Mouse (Mus musculus) megakaryocyte-erythroid progenitor cell, adult 5-6 weeks (primary cell): ENCODE results near the gene Ftl1. TPM values are rescaled to one million over a fixed set of nuclear protein-coding genes. Genes with fewer than 3 reads are reported as not detected.
"Not testable (repeated sequence)": the region's sequence is repeated elsewhere in the genome, so short reads cannot be mapped to it uniquely, and the experiment has no call there.

Source experiments
- ATAC-seq: replicated peaks from 2 replicates; pipeline ENCODE4 v1.8.0; 2016; ENCODE audit warnings: mild to moderate bottlenecking, inconsistent platforms; ENCODE audit not compliant: severe bottlenecking, poor library complexity, low FRiP score, low TSS enrichment
- total RNA-seq, 2 experiments: library from RNA; stranded (forward) in 1 of 2; stranded (reverse) in 1 of 2; fragments of 200-1000, 215-1000 nt in 1 of 2; fragments of >200 nt in 1 of 2; fragmentation: Nextera tagmentation in 1 of 2; gene quantifications; 2 replicates each; pipeline ENCODE4 v1.2.3; 2014 to 2017

Gene Ftl1
- total RNA-seq, 2 experiments from 2014 or later: 578 to 1,512 TPM

DNA sequence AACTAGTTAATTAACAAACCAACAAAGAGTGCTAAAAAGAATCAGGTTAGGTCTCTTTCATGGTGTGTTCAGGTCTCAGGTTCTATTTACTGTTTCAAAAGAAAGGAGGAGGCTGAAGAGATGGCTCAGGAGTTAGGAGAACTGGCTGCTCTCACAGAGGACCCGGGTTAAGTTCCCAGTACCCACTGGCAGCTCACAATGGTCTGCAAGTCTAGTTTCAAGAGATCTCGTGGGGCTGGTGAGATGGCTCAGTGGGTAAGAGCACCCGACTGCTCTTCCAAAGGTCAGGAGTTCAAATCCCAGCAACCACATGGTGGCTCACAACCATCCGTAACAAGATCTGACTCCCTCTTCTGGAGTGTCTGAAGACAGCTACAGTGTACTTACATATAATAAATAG, 20.6 kb upstream of the Ftl1 start:
- not testable (repeated sequence) for ATAC-seq

- ATAC-seq: no peak
Measured at GRCm38 (mm10) chr7:45478774-45479173, 19.1 kb upstream of the Ftl1 start.

- peak; percentile 76 for ATAC-seq
Measured at GRCm38 (mm10) chr7:45477003-45477402, 17.3 kb upstream of the Ftl1 start.

DNA sequence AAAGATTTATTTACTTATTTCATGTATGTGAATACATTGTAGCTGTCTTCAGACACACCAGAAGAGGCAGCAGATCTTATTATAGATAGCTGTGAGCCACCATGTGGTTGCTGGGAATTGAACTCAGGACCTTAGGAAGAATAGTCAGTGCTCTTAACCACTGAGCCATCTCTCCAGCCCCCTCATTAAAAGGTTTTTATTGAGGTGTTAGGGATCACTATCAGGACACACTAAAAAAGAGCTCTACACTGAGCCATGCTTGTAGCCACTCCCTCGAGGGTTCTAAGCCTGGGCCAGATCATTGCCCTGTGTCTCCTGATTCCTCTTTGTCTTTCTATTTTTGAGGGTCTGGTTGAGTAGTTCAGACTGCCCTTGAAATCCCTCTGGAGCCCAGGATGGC, 16.8 kb upstream of the Ftl1 start:
- ATAC-seq: no peak

DNA sequence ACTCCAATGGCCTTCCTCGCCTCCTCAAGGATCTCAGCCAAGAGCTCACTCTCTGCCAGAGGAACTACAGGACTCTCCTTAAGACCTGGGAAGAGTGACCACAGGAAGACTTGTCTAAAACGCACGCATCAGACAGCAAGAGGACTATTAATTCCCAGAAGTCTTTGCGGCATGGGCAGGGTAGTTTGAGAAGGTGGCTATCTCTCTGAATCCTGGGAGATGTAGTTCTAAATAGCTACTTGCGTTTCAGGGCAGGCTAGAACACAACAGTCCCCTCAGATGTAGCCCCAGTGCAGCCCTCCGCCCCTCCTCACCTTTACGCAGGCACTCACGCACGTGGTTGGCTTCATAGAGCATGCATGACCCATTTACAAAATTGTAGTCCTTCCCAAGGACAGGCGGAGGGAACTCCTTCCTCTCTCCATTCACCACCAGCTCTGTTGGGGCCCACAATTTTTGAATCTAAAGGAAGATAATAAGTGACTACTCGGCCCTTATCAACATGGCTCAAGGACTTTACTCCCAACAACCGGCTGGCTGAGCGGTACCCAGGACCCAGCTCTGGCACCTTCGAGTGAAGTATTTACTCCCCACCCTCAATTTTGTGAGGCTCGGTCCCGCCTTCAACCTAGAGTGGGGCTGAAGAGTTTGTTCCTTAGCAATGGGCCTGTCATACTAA, 15.7 kb upstream of the Ftl1 start:
- no peak for ATAC-seq

- ATAC-seq: peak; percentile 68
Measured at GRCm38 (mm10) chr7:45470869-45471268, 11.2 kb upstream of the Ftl1 start.

- no peak; the same call in 1 of the 2 replicates for ATAC-seq
Measured at GRCm38 (mm10) chr7:45467090-45467670, 7.5 kb upstream of the Ftl1 start.

- peak; percentile 63 for ATAC-seq
Measured at GRCm38 (mm10) chr7:45466283-45467089, 6.8 kb upstream of the Ftl1 start, which contains the start of gene Bax. Gene Bax (minus strand): TSS chr7:45466898.

DNA sequence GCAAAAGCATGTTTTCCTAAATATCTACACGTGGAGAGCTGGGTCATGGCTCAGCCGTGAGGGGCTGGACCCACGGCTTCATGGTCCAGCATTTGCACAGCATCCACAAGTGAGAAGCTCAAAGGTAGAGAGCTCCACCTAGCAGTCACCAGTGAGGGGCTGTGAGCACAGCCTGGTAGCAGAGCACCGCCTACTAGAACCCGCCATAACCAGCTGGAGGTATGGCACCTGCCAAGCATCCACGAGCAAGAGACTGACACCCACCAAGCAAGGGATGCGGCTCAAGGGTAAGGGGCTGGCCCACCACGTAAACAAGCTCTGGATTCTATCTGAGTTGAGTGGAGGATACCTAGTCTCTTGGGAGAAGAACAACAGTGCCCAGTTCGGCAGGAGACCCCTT, 5.9 kb upstream of the Ftl1 start:
- no peak for ATAC-seq

DNA sequence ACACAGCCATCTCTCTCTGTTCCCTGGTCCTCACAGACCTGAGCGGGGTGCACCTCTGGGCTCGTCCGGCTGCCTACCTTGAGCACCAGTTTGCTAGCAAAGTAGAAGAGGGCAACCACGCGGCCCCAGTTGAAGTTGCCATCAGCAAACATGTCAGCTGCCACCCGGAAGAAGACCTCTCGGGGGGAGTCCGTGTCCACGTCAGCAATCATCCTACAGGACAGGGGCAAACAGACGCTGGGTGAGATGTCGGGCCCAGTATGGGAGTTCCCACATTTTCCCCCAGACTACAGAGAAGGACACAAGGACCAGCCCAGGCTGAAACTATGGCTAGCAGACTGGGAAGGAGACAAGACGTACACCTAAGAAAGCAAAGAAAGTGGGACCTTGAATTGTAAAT, 5.4 kb upstream of the Ftl1 start:
- no peak for ATAC-seq

- no peak for ATAC-seq
Measured at GRCm38 (mm10) chr7:45463987-45464778, 4.5 kb upstream of the Ftl1 start.

GRCm38 (mm10) chr7:45462868-45463267, 3.2 kb upstream of the Ftl1 start:
- not testable (repeated sequence) for ATAC-seq

- no peak for ATAC-seq
Measured at GRCm38 (mm10) chr7:45462325-45462724, 2.6 kb upstream of the Ftl1 start.

DNA sequence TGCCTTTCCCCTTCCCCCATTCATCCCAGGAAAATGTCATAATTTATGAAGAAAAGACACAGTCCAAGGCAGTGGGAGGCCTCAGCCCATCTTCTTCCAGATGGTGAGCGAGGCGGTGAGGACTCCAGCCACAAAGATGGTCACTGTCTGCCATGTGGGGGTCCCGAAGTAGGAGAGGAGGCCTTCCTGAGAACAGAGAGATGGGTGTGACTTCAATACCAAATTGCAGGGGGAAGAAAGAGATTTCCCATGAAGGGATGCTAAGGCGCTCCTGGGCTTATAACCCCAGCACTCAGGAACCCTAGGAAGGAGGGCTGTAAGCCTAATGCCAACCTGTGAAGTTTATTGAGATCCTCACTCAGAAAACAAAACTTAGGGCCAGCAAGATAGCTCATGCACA, 2.1 kb upstream of the Ftl1 start:
- ATAC-seq: no peak

DNA sequence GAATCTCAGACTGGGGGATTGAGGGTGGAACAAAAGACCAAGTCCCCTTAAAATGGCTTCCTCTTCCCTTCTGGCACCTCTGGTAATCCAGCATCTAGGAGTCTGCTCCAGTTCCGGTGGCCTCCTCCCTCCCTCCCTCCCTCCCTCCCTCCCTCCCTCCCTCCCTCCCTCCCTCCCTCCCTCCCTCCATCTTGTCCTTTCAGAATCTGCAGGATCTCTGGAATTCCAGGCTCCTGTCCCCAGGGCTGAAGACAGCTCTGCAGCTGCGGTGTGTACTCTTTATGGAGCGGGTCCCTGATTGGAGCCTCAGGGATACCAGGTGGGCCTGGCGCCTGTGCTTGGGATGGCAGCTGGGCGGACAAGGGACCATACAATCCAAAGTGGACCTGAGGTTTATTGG, 1.6 kb upstream of the Ftl1 start:
- no peak for ATAC-seq

GRCm38 (mm10) chr7:45460860-45461314, 1.2 kb upstream of the Ftl1 start:
- ATAC-seq: peak; percentile 27

- ATAC-seq: 0 out of 2 replicates have a peak, but pooled peaks have one; percentile 1
Measured at GRCm38 (mm10) chr7:45460377-45460776, 693 bp upstream of the Ftl1 start.

DNA sequence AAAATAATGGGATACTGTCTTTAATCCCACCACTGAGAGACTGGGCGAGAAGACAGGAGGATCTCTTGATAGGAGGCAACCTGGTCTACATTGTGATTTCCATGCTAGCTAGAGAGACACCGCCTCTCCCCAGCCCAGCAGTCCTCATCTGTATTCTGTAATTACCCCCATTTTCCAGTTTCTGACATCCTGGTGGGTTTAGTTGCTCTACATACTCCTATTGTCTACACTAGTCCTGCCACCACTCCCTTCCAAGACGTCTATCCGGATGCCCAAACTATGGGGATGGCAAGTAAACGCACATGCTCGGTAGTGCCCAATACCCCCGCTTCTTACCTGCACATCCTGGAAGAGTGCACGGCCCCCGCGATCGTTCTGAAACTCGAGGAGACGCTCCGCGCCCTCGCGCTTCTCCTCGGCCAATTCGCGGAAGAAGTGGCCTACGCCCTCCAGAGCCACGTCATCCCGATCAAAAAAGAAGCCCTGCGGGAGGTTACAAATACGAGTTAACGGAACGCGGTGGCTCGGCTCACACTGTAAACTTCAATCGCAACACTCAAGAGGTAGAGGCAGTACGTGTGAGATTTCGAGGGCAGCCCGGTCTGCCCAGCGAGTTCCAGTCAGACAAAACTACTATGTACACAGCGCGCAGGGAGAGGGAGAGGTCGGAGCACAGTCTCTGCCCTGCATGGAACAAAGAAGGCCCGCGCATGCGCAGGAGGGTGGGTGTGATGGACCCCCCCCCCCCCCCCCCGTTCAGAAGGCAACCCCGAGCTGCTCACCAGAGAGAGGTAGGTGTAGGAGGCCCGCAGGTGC, 728 bp downstream of the Ftl1 start:
- ATAC-seq: 0 out of 2 replicates have a peak, but pooled peaks have one; percentile 15
